Mouse (Mus musculus) gonadal fat pad, adult 2 months (tissue): ENCODE data around the gene Trabd2b. TPM values are rescaled to one million over a fixed set of nuclear protein-coding genes. Genes with fewer than 3 reads are reported as not detected.

Experiments used
- DNase-seq: peaks from one replicate; pipeline ENCODE4 v3.0.0-alpha.2; 2012; ENCODE audit warnings: low read depth
- polyA plus RNA-seq: library from polyadenylated mRNA; depleted of rRNA; stranded (reverse); fragments of >200 nt; gene quantifications from 2 replicates; pipeline ENCODE4 v1.2.3, GENCODE M21; 2012

Trabd2b gene
- polyA plus RNA-seq, 1 experiment: 12.9 TPM

GRCm38 (mm10) chr4:114542136-114542535, 135.6 kb downstream of the Trabd2b start:
- peak; percentile 28 for DNase-seq

DNA sequence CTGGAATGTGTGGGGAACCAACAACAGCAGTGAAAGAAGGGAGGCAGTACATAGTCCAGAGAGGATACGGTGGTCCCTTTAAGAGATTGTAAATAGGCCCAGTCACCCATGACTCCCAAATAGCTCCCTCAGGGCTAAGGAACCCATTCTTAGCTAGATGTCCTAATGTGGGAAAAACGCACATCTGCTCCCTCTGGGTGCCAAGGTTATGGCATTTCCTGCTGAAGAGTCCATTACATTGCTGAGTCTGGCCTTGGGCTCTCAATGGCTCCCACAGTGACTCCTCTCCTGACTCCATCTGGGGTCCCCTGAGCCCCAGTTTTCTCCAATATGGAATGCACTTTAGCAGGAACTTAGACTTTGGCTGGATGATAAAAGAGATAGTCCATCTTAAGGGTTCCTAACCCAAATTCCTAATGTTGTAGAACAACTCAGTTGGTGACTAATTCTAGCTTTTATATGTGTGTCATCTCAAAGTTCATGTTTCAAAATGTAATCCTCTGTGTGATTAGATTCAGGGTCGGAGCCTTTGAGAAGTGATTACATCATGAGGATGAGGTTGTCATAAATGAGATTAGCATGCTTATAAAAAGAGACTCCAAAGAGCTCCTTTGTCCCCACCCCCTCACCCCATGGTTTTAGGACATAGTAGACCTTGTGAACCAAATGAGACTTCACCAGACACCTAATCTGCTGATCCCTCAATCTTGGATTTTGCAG, 139.1 kb downstream of the Trabd2b start:
- DNase-seq: no peak

GRCm38 (mm10) chr4:114547658-114548448, 141.3 kb downstream of the Trabd2b start:
- peak; percentile 72 for DNase-seq

DNA sequence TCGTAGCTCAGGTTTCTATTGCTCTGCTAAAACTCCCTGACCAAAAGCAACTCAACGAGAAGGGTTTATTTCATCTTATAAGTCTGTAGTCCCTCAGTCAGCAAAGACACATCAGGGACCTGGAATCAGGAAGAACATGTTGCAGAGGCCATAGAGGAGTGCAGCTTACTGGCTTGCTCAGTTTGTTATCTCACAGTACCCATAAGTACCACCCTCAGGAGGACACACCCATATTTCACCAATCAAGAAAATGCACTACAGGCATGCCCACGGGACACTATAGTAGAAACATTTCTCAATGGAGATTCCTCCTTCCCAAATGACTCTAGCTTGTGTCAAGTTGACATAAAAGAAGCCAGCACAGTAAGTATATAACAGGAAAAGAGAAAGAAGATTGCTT, 143.0 kb downstream of the Trabd2b start:
- DNase-seq: no peak

DNA sequence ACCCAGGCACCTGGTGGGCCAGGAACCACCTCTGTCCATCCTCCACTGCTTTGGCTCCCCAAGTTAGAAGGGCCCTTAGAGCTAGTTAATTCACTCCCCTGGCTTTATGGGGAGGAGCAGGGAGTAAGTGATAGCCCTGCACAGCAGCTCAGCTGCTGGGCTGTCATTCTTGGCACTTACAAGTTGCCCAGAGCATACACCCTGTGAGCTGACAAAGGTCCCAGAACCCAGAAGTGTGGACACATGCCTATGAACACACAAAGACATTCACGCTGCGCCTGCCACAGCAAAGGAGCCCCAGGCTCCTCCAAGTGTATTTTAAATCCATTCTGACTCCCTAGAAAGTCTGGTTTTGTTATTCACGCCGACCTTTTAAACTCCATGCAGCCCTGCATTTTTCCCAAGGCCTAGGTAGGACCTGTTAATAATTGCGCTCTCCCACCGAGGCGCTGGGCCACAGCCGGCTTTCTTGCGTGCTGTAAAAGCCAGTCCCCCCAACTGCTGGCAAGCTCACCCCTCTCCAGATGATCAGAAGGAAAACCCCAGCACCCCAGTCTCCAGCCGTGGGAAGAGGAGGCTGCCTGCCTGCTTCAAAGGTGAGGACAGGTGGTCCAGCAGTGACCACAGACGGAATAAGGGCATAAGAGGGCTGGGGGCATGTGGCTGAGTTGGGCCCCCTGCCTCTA, 144.1 kb downstream of the Trabd2b start:
- no peak for DNase-seq

DNA sequence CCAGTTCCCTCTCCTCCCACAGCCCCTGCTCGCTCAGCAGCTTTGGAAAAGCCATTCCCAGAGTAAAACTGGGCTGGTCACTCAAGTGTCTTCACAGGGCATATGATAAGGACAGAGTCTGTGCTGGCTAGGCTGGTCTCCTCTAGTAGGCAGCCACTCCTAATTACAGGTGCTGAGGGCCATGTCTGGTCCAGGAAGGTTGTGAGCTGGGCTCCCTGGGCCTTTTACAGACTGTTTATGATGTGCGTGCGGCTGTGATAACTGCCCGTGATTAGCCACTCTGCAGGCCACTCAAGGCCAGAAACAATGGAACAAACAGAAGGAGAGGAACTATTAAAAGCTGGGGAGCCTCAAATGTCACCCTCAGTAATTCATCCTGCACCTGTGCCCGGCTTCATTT, 150.4 kb downstream of the Trabd2b start:
- no peak for DNase-seq

GRCm38 (mm10) chr4:114557731-114558130, 151.2 kb downstream of the Trabd2b start:
- no peak for DNase-seq

DNA sequence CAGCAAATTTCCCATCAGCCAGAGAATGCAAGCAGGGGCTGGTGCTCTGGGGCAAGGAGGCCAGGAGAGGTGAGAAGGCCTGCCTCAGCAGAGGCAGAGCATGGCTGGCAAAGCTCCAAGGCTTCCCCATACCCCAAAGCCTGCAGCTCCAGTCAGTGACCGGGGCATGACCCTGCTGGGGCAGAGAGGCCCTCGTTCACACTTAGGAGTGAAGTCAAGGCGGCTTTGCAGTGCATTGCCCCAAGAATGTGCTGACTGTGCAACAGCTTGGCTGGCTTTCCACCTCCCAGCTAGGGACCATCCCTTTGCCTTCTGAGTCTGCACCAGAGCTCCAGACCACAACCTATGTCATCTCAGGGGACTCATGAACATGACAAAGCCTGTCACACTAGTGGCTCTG, 152.0 kb downstream of the Trabd2b start:
- DNase-seq: no peak

- DNase-seq: no peak
Observed at GRCm38 (mm10) chr4:114560638-114561216, 154.2 kb downstream of the Trabd2b start.

DNA sequence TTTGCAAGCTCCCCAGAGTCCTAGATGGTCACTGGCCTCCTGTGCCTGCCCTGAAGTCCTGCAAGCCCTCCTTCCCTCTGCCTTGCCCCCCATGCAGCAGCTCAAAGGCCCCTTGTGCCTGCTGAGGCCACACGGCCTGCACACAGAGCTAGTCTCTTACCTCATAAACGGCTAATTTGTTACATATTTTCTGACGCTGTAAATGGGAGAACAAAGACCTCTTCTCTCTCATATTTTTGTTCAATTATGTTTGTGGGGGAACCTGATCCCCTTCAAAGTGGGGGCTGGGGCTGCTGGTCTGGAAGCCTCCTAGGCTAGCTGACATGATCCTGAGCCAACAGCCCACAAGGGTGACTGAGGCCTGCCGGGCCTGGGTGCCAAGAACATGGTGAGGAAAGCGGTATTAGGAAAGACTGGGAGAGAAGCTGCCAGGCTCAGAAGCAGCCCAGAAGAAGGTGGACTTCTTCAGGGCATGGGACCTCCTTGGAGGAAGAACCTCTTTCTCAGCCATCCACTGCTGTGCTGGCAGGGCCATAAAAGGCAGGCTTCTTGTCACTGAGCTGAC, 157.7 kb downstream of the Trabd2b start:
- DNase-seq: no peak

DNA sequence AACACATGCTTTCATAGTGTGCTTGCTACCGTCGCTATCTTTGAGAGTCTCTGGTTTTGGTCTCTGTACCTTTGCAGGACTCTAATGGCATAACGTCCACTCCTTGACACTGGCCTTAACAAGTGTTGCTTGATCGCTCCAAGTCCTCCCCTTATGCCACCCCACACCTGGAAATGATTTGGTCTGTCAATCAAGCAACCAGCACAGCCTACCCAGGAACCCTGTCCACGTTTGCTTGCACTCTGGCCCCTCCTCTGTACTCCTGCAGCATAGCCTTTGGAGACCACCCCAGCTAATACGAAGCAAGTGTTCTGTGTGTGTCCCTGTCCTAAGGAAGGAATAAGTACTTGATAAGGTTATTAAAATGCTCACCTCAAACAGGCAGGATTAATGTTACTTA, 161.1 kb downstream of the Trabd2b start:
- no peak for DNase-seq

- DNase-seq: no peak
Observed at GRCm38 (mm10) chr4:114568081-114568605, 161.6 kb downstream of the Trabd2b start.

DNA sequence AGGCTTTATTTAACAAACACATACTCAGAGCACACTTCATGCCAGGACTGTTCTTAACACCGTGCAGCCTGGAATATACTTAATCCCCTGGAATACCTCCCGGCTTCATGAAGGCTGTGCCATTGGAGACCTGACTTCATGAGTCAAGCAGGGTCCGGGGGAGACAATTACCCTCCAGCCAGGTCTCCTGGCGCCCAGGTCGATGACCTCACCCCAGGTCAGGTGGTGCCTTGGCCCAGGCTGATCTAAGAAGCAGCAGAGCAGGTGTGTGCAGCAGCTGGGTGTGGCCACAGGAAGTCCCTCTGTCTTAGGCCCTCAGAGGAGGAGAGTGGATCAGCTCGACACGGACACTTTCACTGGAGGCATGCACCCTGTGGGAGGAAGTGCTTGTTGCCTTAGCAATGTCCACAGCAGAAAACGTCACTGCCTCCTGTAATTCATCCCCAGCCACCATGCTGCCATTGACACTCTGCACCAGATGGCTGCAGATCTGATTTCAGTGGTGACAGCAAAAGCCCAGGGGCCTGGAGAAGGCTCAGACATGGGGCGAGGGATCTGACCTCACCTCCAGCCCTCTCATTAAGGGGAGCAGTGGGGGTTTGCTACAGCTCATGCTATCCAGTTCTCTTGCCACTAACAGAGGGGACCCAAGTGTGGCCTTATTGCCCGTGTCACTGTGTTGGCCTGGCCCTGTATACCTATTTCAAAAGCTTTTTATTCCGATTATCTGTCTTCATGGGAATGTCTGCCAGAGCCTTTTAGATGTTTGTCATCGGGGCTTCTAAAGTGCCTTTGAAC, 171.8 kb downstream of the Trabd2b start:
- DNase-seq: no peak

GRCm38 (mm10) chr4:114583546-114584144, 177.1 kb downstream of the Trabd2b start:
- no peak for DNase-seq

GRCm38 (mm10) chr4:114584686-114585085, 178.2 kb downstream of the Trabd2b start:
- peak; percentile 31 for DNase-seq

- DNase-seq: no peak
Observed at GRCm38 (mm10) chr4:114593554-114594215, 187.2 kb downstream of the Trabd2b start.

DNA sequence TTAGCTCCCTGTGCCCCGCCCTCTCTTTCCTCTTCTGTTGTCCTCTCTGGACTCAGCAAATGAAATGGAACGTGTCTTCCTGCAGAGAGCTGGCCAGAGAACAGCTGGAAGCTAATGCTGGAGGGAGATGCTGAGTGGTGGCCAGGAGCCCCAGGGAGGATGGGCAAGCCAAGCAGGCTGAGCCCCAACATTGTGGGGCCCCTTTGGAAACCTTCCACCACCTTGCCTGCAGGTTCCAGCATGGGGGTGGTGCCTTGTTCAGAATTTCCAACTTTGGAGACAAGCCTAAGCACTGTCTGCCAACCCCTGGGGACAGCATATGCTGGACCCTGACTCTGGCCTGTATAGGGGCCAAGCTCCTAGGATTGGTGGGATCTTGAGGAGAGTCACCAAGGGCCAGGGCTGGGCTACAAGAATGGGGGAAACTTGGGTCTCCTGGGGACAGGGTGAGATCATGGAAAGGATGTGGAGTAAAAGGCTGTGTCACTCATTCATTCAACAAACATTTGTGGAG, 188.7 kb downstream of the Trabd2b start:
- DNase-seq: no peak

GRCm38 (mm10) chr4:114599121-114599520, 192.6 kb downstream of the Trabd2b start:
- no peak for DNase-seq

DNA sequence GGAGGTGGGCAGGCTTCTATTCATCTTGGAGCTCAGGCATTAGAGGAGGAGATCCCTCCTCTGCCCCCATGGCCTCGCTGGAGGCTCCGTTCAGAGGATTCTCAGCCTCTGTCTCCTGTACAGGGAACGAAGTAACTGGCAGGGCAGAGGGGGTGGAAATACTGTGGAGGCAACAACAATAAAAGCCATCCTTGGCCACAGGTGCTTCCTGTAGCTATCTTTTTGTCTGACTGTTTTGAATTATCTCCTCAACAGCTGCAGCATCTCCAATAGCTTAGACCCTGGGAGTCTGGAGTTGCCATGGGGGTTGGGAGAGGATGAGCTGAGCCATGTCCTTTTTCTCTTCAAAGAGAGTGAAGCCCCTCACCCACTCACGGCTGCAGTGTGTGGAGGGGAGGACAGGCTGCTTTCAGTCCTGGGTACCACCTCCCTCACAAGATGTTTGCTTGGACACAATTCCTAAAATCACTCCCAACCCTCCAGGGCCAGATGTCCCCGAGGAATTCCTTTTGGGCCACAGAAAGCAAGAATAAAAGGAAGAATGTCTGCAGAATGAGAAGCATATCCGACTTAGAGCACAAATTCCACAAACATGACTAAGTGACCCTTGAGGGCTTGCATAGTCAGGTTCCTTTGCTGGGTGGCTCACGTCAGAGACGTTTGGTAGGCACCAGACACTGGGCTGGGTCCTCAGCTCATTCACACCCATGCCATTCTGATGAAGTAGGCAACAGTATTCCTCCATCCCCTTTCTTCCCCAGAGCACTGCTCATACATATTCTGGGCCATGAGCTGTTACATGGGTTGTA, 194.9 kb downstream of the Trabd2b start:
- no peak for DNase-seq
